Mouse (Mus musculus) T-helper 1 cell (primary cell): ENCODE data around the gene Fsip2.

Experiments
- in situ Hi-C: fragments of 300-600 bp; cut with MboI, MseI; formaldehyde crosslinking; loops from one replicate; pipeline ENCODE4 v1.15.1; 2025; ENCODE audit warnings: high pct_unique_total_duplicates

Gene Fsip2

GRCm38 (mm10) chr2:82943472-82943871, at the start of gene Fsip2:
Fsip2 (plus strand) TSS chr2:82943634.
- in situ Hi-C loops: no loop called here

- in situ Hi-C loops: no loop called here
These were observed 20.0 kb downstream of the Fsip2 start for GRCm38 (mm10) chr2:82963443-82963842.

- in situ Hi-C loops: no loop called here
These were observed 82.4 kb downstream of the Fsip2 start for GRCm38 (mm10) chr2:83025853-83026252.

- in situ Hi-C loops: no loop called here
These were observed 109.7 kb downstream of the Fsip2 start for GRCm38 (mm10) chr2:83052914-83053690.
